Mouse (Mus musculus) liver, adult 2 months (tissue): ENCODE measurements at regions not wholly inside any gene's neighbourhood (a gene's known extent, or its start where the extent isn't known, plus 50 kb on each side); places are given as distances from the start of the nearest gene placed in this dataset.

Source experiments
- DNase-seq: peaks from one replicate; pipeline ENCODE4 v3.0.0-alpha.2; 2011; ENCODE audit warnings: low read depth, low spot score; ENCODE audit errors: extremely low read depth
- H3K27ac ChIP-seq: fragments of 200-500 bp; replicated peaks from 2 replicates; pipeline ENCODE4 v1.5.1; 2012; ENCODE audit warnings: low read depth, mild to moderate bottlenecking, control low read depth, inconsistent platforms, low read length; ENCODE audit not compliant: insufficient read depth
- H3K27me3 ChIP-seq: fragments of 200-500 bp; 2 replicates; pipeline ENCODE4 v1.6.1; 2012; ENCODE audit warnings: mild to moderate bottlenecking, moderate library complexity, low read length, inconsistent platforms; ENCODE audit not compliant: control insufficient read depth, insufficient read depth
- H3K36me3 ChIP-seq: fragments of 200-500 bp; 2 replicates; pipeline ENCODE4 v1.6.1; 2012; ENCODE audit warnings: low read length, inconsistent platforms; ENCODE audit not compliant: control insufficient read depth, insufficient read depth
- H3K4me1 ChIP-seq: fragments of 200-500 bp; 2 replicates; pipeline ENCODE4 v1.6.1; 2011; ENCODE audit warnings: low read length; ENCODE audit not compliant: control insufficient read depth, insufficient read depth
- H3K4me3 ChIP-seq: fragments of 200-500 bp; 2 replicates; pipeline ENCODE4 v1.5.1; 2011; ENCODE audit warnings: low read depth, mild to moderate bottlenecking, control low read depth, low read length, moderate library complexity; ENCODE audit not compliant: insufficient read depth
- H3K79me2 ChIP-seq: fragments of 200-500 bp; 2 replicates; pipeline ENCODE4 v1.6.1; 2012; ENCODE audit warnings: inconsistent platforms, mild to moderate bottlenecking, low read length, moderate library complexity; ENCODE audit not compliant: control insufficient read depth, insufficient read depth
- H3K9ac ChIP-seq: fragments of 200-500 bp; 2 replicates; pipeline ENCODE4 v1.6.1; 2012; ENCODE audit warnings: low read depth, mild to moderate bottlenecking, control low read depth, inconsistent platforms, low read length
- CTCF ChIP-seq: fragments of 200-500 bp; IDR thresholded peaks from 2 replicates; pipeline ENCODE4 v1.5.1; 2011; ENCODE audit warnings: low read depth, low read length, control low read depth
- POLR2A ChIP-seq: fragments of 200-500 bp; IDR thresholded peaks from 2 replicates; pipeline ENCODE4 v1.6.1; 2011; ENCODE audit warnings: low read length, control low read depth; ENCODE audit not compliant: insufficient read depth; ENCODE audit errors: extremely low read depth
- WGBS: fragments of 180-500 bp; shearing (Covaris S2); methylation state at CpG from one replicate; pipeline ENCODE4 v1.1.7; 2018; 5-methylcytosine and 5-hydroxymethylcytosine counted together

- no peak overlapping the region for H3K9ac ChIP-seq
- H3K27me3 ChIP-seq: no peaks in the 10 kb centered on the region
- H3K4me3 ChIP-seq: no peak overlapping the region
- no peaks in the 10 kb centered on the region for H3K36me3 ChIP-seq
- peaks cover 9% of the 10 kb centered on the region; the same call in 1 of the 2 replicates for H3K4me1 ChIP-seq
- TF ChIP-seq POLR2A (no peak), CTCF (peak; percentile 63)
- DNase-seq: peak; percentile 52
- WGBS: 65% methylated on average over 2 of the region's 2 CpGs
- no peak overlapping the region for H3K27ac ChIP-seq
- no peaks in the 10 kb centered on the region for H3K79me2 ChIP-seq
Observed at GRCm38 (mm10) chr13:64007688-64008087, 81.3 kb downstream of the Hsd17b3 start.

- Histone ChIP-seq H3K4me1 (peaks cover 9% of the 10 kb centered on the region; the same call in 1 of the 2 replicates), H3K9ac (no peak overlapping the region), H3K79me2 (no peaks in the 10 kb centered on the region), H3K4me3 (no peak overlapping the region), H3K27me3 (no peaks in the 10 kb centered on the region), H3K27ac (no peak overlapping the region), H3K36me3 (no peaks in the 10 kb centered on the region)
- no peak for DNase-seq
- 54% methylated on average over 6 of the region's 6 CpGs for WGBS
- no peak for TF ChIP-seq POLR2A
- TF ChIP-seq CTCF: no peak
Observed at GRCm38 (mm10) chr13:64002945-64003459, 86.0 kb downstream of the Hsd17b3 start.

- DNase-seq: no peak
- Histone ChIP-seq H3K4me3 (no peak overlapping the region), H3K9ac (no peak overlapping the region), H3K36me3 (no peaks in the 10 kb centered on the region), H3K79me2 (no peaks in the 10 kb centered on the region), H3K4me1 (peaks cover 1% of the 10 kb centered on the region; the same call in 1 of the 2 replicates), H3K27me3 (no peaks in the 10 kb centered on the region), H3K27ac (no peak overlapping the region)
- no peak for TF ChIP-seq CTCF
- 76% methylated on average over 6 of the region's 6 CpGs for WGBS
Observed at GRCm38 (mm10) chr13:64000303-64000702, 88.7 kb downstream of the Hsd17b3 start.

GRCm38 (mm10) chr13:63998647-63999046 is 90.4 kb downstream of the Hsd17b3 start:
- no peak overlapping the region for H3K9ac ChIP-seq
- H3K4me3 ChIP-seq: no peak overlapping the region
- no peaks in the 10 kb centered on the region for H3K4me1 ChIP-seq
- H3K27ac ChIP-seq: no peak overlapping the region
- no peaks in the 10 kb centered on the region for H3K36me3 ChIP-seq
- WGBS: 72% methylated on average over 10 of the region's 10 CpGs
- no peaks in the 10 kb centered on the region for H3K27me3 ChIP-seq
- TF ChIP-seq POLR2A (no peak), CTCF (no peak)
- DNase-seq: no peak
- no peaks in the 10 kb centered on the region for H3K79me2 ChIP-seq

- H3K9ac ChIP-seq: no peak overlapping the region
- no peak overlapping the region for H3K27ac ChIP-seq
- no peak for DNase-seq
- no peak overlapping the region for H3K4me3 ChIP-seq
- TF ChIP-seq POLR2A (no peak), CTCF (no peak)
- no peaks in the 10 kb centered on the region for H3K79me2 ChIP-seq
- WGBS: 89% methylated on average over 12 of the region's 12 CpGs
- peaks cover 5% of the 10 kb centered on the region for H3K4me1 ChIP-seq
- H3K27me3 ChIP-seq: no peaks in the 10 kb centered on the region
- H3K36me3 ChIP-seq: no peaks in the 10 kb centered on the region
Observed at GRCm38 (mm10) chr13:63993857-63994477, 95.1 kb downstream of the Hsd17b3 start.

GRCm38 (mm10) chr13:63992989-63993388 is 96.0 kb downstream of the Hsd17b3 start:
- Histone ChIP-seq H3K4me1 (peaks cover 5% of the 10 kb centered on the region), H3K79me2 (no peaks in the 10 kb centered on the region), H3K9ac (no peak overlapping the region), H3K27me3 (no peaks in the 10 kb centered on the region), H3K4me3 (no peak overlapping the region), H3K36me3 (no peaks in the 10 kb centered on the region), H3K27ac (no peak overlapping the region)
- no peak for TF ChIP-seq POLR2A
- peak; percentile 66 for DNase-seq
- 6% methylated on average over 1 of the region's 1 CpGs for WGBS
